Mouse (Mus musculus): ENCODE data around the gene Camta1. TPM values are rescaled to one million over a fixed set of nuclear protein-coding genes. Genes with fewer than 3 reads are reported as not detected.
A peak's percentile ranks its signal among the peaks of the same experiment; 100 is the strongest.

The Camta1 gene
- polyA plus RNA-seq, 1 experiment from 2014 or later, result 171 TPM

DNA sequence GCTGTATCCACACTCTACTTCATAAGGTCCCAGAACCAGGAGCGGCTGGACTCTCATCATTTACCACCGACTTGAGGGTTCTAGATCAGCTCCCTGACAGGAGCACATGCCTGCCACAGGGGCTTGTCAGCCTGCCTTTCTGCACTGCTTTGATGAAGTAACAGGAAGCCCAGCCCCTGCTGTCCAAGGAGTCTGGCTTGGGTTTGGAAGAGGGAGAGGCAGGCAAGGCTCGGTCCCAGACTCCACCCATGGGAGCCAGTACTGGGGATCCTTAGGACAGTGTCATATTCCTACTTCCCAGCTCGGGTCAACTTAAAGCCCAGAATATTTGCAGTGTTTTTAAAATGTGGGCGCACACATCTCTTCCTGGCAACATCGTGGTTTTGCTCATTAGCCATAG lies 694.7 kb downstream of the Camta1 start:
- Histone ChIP-seq H3K4me2 (replicated peaks) (no peak overlapping the region), H3K4me1 (replicated peaks; ENCODE audit: control insufficient read depth, insufficient read depth, low read length) (peaks cover 34% of the 10 kb centered on the region), H3K4me3 (replicated peaks; ENCODE audit: low read length) (no peak overlapping the region), H3K9me3 (ENCODE audit: control insufficient read depth, low read length) (no peaks in the 10 kb centered on the region), H3K36me3 (replicated peaks; ENCODE audit: control insufficient read depth, insufficient read depth) (no peaks in the 10 kb centered on the region), H3K27me3 (ENCODE audit: control insufficient read depth, insufficient read depth, low read length) (peaks cover 34% of the 10 kb centered on the region), H3K9ac (no peak overlapping the region), H3K27ac (no peak overlapping the region)
- ATAC-seq (ENCODE audit: low FRiP score) (no peak), DNase-seq (ENCODE audit: low spot score) (no peak)
- 89% methylated on average over 6 of the region's 6 CpGs for WGBS

- no peaks in the 10 kb centered on the region for H3K9me3 ChIP-seq (ENCODE audit: control insufficient read depth, low read length)
- peak; percentile 86 for DNase-seq (ENCODE audit: low spot score)
- no peak overlapping the region for H3K4me3 ChIP-seq (replicated peaks; ENCODE audit: low read length)
- peaks cover 24% of the 10 kb centered on the region for H3K4me1 ChIP-seq (replicated peaks; ENCODE audit: control insufficient read depth, insufficient read depth, low read length)
- no peaks in the 10 kb centered on the region for H3K36me3 ChIP-seq (replicated peaks; ENCODE audit: control insufficient read depth, insufficient read depth)
- 8% methylated on average over 10 of the region's 10 CpGs for WGBS
- peaks cover 39% of the 10 kb centered on the region for H3K27me3 ChIP-seq (ENCODE audit: control insufficient read depth, insufficient read depth, low read length)
- no peak overlapping the region for H3K9ac ChIP-seq
- no peak overlapping the region for H3K4me2 ChIP-seq (replicated peaks)
- ATAC-seq (ENCODE audit: low FRiP score), result peak; percentile 74
- H3K27ac ChIP-seq, result peak overlapping the region; percentile 54
Measured at GRCm38 (mm10) chr4:151165539-151165938, 696.1 kb downstream of the Camta1 start.

- Histone ChIP-seq H3K27me3 (ENCODE audit: control insufficient read depth, insufficient read depth, low read length) (peaks cover 43% of the 10 kb centered on the region), H3K36me3 (replicated peaks; ENCODE audit: control insufficient read depth, insufficient read depth) (no peaks in the 10 kb centered on the region), H3K4me3 (replicated peaks; ENCODE audit: low read length) (no peak overlapping the region), H3K4me1 (replicated peaks; ENCODE audit: control insufficient read depth, insufficient read depth, low read length) (peaks cover 12% of the 10 kb centered on the region), H3K27ac (no peak overlapping the region), H3K9ac (no peak overlapping the region), H3K9me3 (ENCODE audit: control insufficient read depth, low read length) (no peaks in the 10 kb centered on the region), H3K4me2 (replicated peaks) (no peak overlapping the region)
- WGBS, result 81% methylated on average over 1 of the region's 1 CpGs
- ATAC-seq (ENCODE audit: low FRiP score) (no peak), DNase-seq (ENCODE audit: low spot score) (no peak)
Measured at GRCm38 (mm10) chr4:151164309-151164708, 697.4 kb downstream of the Camta1 start.

DNA sequence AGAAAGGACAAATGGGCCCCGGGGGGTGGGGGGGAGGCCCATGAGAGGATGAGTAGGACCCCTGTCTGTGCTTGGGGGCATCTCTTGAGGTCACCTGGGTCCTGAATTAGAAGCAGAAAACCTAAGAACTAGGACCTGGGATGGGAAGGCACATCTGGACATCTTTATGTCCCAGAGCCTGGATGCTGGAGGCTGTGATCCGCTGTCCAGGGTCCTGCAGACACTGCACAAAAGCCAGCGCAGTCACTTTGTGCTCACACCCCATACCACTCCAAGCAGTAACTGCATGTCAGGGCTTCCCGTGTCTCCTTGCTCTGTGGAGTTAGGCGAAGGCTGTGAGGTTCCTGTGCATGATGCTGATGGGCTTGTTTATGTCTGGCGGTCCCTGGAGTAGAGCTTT lies 699.8 kb downstream of the Camta1 start:
- Histone ChIP-seq H3K27me3 (ENCODE audit: control insufficient read depth, insufficient read depth, low read length) (peaks cover 32% of the 10 kb centered on the region), H3K4me2 (replicated peaks) (no peak overlapping the region), H3K9ac (no peak overlapping the region), H3K36me3 (replicated peaks; ENCODE audit: control insufficient read depth, insufficient read depth) (no peaks in the 10 kb centered on the region), H3K4me3 (replicated peaks; ENCODE audit: low read length) (no peak overlapping the region), H3K27ac (no peak overlapping the region), H3K9me3 (ENCODE audit: control insufficient read depth, low read length) (no peaks in the 10 kb centered on the region), H3K4me1 (replicated peaks; ENCODE audit: control insufficient read depth, insufficient read depth, low read length) (peaks cover 12% of the 10 kb centered on the region)
- DNase-seq (ENCODE audit: low spot score) (no peak), ATAC-seq (ENCODE audit: low FRiP score) (no peak)
- 46% methylated on average over 6 of the region's 6 CpGs for WGBS

- WGBS, result 69% methylated on average over 4 of the region's 4 CpGs
Measured at GRCm38 (mm10) chr4:151160932-151161331, 700.7 kb downstream of the Camta1 start.

DNA sequence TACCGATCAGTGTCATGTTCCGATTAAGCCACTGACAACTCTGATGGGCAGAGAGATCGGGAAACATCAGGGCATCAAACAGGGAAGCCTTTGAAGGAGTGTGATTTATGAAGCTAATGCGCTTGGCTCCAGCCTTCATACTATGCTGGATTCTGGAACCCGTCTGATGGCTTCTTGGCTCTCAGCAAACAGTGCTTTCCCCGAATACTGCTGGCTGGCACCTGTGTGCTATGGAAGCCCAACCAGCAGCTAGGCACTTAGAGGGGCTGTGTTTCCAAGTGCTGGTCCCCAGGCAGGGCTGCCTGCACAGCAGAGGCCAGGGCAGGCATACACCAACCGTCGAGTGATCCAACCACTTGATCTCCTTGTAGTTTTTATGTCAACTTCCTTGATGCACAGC lies 701.2 kb downstream of the Camta1 start:
- no peak overlapping the region for H3K4me2 ChIP-seq (replicated peaks)

More at GRCm38 (mm10) chr4:151160932-151161331, 700.7 kb downstream of the Camta1 start:
- no peaks in the 10 kb centered on the region for H3K9me3 ChIP-seq (ENCODE audit: control insufficient read depth, low read length)
- no peak for ATAC-seq (ENCODE audit: low FRiP score)
- no peak overlapping the region for H3K9ac ChIP-seq
- H3K4me2 ChIP-seq (replicated peaks), result no peak overlapping the region
- no peak overlapping the region for H3K4me3 ChIP-seq (replicated peaks; ENCODE audit: low read length)
- H3K4me1 ChIP-seq (replicated peaks; ENCODE audit: control insufficient read depth, insufficient read depth, low read length), result peaks cover 9% of the 10 kb centered on the region
- no peaks in the 10 kb centered on the region for H3K36me3 ChIP-seq (replicated peaks; ENCODE audit: control insufficient read depth, insufficient read depth)
- no peak overlapping the region for H3K27ac ChIP-seq
- H3K27me3 ChIP-seq (ENCODE audit: control insufficient read depth, insufficient read depth, low read length), result peaks cover 31% of the 10 kb centered on the region
- DNase-seq (ENCODE audit: low spot score), result no peak

DNA sequence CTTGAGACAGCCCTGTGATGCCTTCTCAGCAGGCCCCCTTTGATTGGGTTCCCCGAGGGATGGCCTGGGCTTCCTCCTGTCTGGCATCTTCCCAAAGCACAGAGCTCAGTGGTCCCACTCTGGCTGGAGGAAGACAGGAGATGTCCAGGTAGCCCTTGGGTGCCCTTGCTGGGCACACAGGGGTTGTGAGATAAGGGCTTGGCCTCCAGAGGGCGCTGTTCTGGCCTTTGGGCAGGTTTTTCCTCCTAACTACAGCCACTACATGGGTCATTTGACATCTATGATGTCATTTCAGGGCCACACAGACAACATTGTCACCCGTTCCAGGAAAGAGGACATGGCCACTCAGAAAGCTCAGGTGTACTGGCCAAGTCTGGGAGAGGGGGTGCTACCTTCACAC lies 703.4 kb downstream of the Camta1 start:
- Histone ChIP-seq H3K4me3 (replicated peaks; ENCODE audit: low read length) (no peak overlapping the region), H3K36me3 (replicated peaks; ENCODE audit: control insufficient read depth, insufficient read depth) (no peaks in the 10 kb centered on the region), H3K27ac (no peak overlapping the region), H3K4me2 (replicated peaks) (no peak overlapping the region), H3K27me3 (ENCODE audit: control insufficient read depth, insufficient read depth, low read length) (peaks cover 24% of the 10 kb centered on the region), H3K9me3 (ENCODE audit: control insufficient read depth, low read length) (no peaks in the 10 kb centered on the region), H3K4me1 (replicated peaks; ENCODE audit: control insufficient read depth, insufficient read depth, low read length) (no peaks in the 10 kb centered on the region; the same call in 1 of the 2 replicates), H3K9ac (no peak overlapping the region)
- DNase-seq (ENCODE audit: low spot score), result no peak
- 50% methylated on average over 3 of the region's 3 CpGs for WGBS
- ATAC-seq (ENCODE audit: low FRiP score), result no peak

More for the DNA sequence above, 701.2 kb downstream of the Camta1 start:
- Histone ChIP-seq H3K36me3 (replicated peaks; ENCODE audit: control insufficient read depth, insufficient read depth) (no peaks in the 10 kb centered on the region), H3K4me3 (replicated peaks; ENCODE audit: low read length) (no peak overlapping the region), H3K9ac (no peak overlapping the region), H3K9me3 (ENCODE audit: control insufficient read depth, low read length) (no peaks in the 10 kb centered on the region), H3K4me1 (replicated peaks; ENCODE audit: control insufficient read depth, insufficient read depth, low read length) (peaks cover 5% of the 10 kb centered on the region), H3K27ac (no peak overlapping the region), H3K27me3 (ENCODE audit: control insufficient read depth, insufficient read depth, low read length) (peaks cover 31% of the 10 kb centered on the region)
- ATAC-seq (ENCODE audit: low FRiP score), result no peak
- no peak for DNase-seq (ENCODE audit: low spot score)
- 75% methylated on average over 8 of the region's 8 CpGs for WGBS

GRCm38 (mm10) chr4:151156904-151157303 lies 704.8 kb downstream of the Camta1 start:
- peaks cover 12% of the 10 kb centered on the region; the same call in 1 of the 2 replicates for H3K27me3 ChIP-seq (ENCODE audit: control insufficient read depth, insufficient read depth, low read length)
- ATAC-seq (ENCODE audit: low FRiP score) (peak; percentile 63; the same call in 1 of the 2 replicates), DNase-seq (ENCODE audit: low spot score) (peak; percentile 95)
- no peak overlapping the region for H3K4me3 ChIP-seq (replicated peaks; ENCODE audit: low read length)
- H3K27ac ChIP-seq, result no peak overlapping the region
- WGBS, result 3% methylated on average over 7 of the region's 7 CpGs
- H3K9me3 ChIP-seq (ENCODE audit: control insufficient read depth, low read length), result no peaks in the 10 kb centered on the region
- H3K9ac ChIP-seq, result no peak overlapping the region
- H3K36me3 ChIP-seq (replicated peaks; ENCODE audit: control insufficient read depth, insufficient read depth), result no peaks in the 10 kb centered on the region
- H3K4me2 ChIP-seq (replicated peaks), result no peak overlapping the region
- H3K4me1 ChIP-seq (replicated peaks; ENCODE audit: control insufficient read depth, insufficient read depth, low read length), result peaks cover 6% of the 10 kb centered on the region

DNA sequence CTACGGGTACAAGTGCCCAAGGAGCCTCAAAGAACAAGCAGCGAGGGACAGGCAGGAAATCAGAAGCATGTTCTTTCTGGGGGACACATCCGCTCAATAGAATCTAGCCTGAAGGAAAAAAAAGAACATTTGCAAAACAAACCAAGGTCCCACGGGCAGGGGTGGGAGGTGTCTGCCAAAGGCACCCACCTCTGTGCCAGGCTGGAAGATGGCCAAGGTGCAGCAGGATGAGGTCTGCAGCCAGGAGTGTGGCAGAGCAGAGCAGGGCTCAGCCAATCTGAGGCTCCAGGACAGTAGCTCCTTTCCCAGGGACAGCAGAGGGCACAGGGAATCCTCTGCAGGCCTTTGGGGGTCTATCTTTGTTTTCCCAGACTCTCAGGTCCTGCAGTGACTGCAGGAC lies 706.1 kb downstream of the Camta1 start:
- 62% methylated on average over 4 of the region's 4 CpGs for WGBS
- no peak for ATAC-seq (ENCODE audit: low FRiP score)

DNA sequence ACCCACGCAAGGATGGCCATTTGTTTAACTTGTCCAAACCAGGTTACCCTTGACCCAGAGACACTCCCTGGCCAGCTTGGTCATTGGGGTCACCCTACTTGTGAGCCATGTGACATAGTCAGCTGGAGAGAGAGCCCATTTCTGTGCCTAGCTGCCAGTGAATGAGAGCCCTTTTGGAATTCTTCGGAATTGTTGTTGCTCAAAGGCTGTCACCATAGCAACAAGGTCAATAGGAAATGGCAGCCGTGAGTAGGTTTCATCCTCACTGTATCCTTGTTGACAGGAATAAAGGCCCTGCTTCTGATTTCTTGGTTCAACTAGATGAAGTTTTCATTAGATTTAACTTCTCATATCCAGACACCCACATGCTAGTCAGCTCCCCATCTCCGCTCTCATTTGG lies 707.4 kb downstream of the Camta1 start:
- DNase-seq (ENCODE audit: low spot score), result no peak
- WGBS, result 25% methylated on average over 4 of the region's 4 CpGs
- no peak overlapping the region for H3K4me3 ChIP-seq (replicated peaks; ENCODE audit: low read length)
- peak; percentile 9; the same call in 1 of the 2 replicates for ATAC-seq (ENCODE audit: low FRiP score)
- H3K4me1 ChIP-seq (replicated peaks; ENCODE audit: control insufficient read depth, insufficient read depth, low read length), result peaks cover 29% of the 10 kb centered on the region
- no peak overlapping the region for H3K27ac ChIP-seq
- H3K27me3 ChIP-seq (ENCODE audit: control insufficient read depth, insufficient read depth, low read length), result 0 out of 2 replicates have a peak, but pooled peaks cover 4% of the 10 kb centered on the region
- no peak overlapping the region for H3K4me2 ChIP-seq (replicated peaks)
- H3K36me3 ChIP-seq (replicated peaks; ENCODE audit: control insufficient read depth, insufficient read depth), result no peaks in the 10 kb centered on the region
- no peaks in the 10 kb centered on the region for H3K9me3 ChIP-seq (ENCODE audit: control insufficient read depth, low read length)
- no peak overlapping the region for H3K9ac ChIP-seq

More for the DNA sequence above, 706.1 kb downstream of the Camta1 start:
- Histone ChIP-seq H3K9me3 (ENCODE audit: control insufficient read depth, low read length) (no peaks in the 10 kb centered on the region), H3K4me2 (replicated peaks) (no peak overlapping the region), H3K4me1 (replicated peaks; ENCODE audit: control insufficient read depth, insufficient read depth, low read length) (peaks cover 18% of the 10 kb centered on the region), H3K4me3 (replicated peaks; ENCODE audit: low read length) (no peak overlapping the region), H3K27ac (no peak overlapping the region), H3K27me3 (ENCODE audit: control insufficient read depth, insufficient read depth, low read length) (0 out of 2 replicates have a peak, but pooled peaks cover 8% of the 10 kb centered on the region), H3K9ac (no peak overlapping the region), H3K36me3 (replicated peaks; ENCODE audit: control insufficient read depth, insufficient read depth) (no peaks in the 10 kb centered on the region)
- no peak for DNase-seq (ENCODE audit: low spot score)
